Mouse (Mus musculus) hematopoietic stem cell, adult 5-6 weeks (primary cell): ENCODE results near the gene Rnaseh2c. TPM values are rescaled to one million over a fixed set of nuclear protein-coding genes. Genes with fewer than 3 reads are reported as not detected.
A peak's percentile ranks its signal among the peaks of the same experiment; 100 is the strongest.

Experiments
- ATAC-seq, 2 experiments: fragments of 125-278 bp in 1 of 2; replicated peaks in 1 of 2; 2 replicates each; pipeline ENCODE4 v1.8.0; 2016 to 2017; ENCODE audit warnings: inconsistent platforms in 2 of 2, mild to moderate bottlenecking in 2 of 2, moderate number of reproducible peaks in 2 of 2, low read depth in 1 of 2, moderate TSS enrichment in 1 of 2; ENCODE audit not compliant: low FRiP score in 2 of 2, poor library complexity in 2 of 2, severe bottlenecking in 2 of 2, insufficient read depth in 1 of 2, low TSS enrichment in 1 of 2
- total RNA-seq: library from RNA; stranded (forward); fragments of 172-1452, 232-1000 nt; gene quantifications from 2 replicates; pipeline ENCODE4 v1.2.3, GENCODE M21; 2017

Rnaseh2c gene
- total RNA-seq, 1 experiment from 2014 or later: 47.9 TPM

DNA sequence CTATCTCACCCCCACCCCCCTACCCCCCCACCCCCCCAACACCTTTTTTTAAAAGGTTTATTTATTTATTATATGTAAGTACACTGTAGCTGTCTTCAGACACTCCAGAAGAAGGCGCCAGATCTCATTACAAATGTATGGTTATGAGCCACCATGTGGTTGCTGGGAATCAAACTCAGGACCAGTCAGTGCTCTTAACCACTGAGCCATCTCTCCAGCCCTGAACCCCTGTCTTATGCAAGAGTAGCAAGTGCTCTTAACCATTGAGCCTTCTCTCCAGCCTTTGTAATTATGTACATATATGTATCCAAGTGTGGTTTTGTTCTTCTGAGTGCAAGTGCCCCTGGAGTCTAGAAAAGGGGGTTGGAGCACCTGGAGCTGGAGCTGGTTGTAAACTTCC is 10.3 kb downstream of the Rnaseh2c start:
- ATAC-seq: no peak

DNA sequence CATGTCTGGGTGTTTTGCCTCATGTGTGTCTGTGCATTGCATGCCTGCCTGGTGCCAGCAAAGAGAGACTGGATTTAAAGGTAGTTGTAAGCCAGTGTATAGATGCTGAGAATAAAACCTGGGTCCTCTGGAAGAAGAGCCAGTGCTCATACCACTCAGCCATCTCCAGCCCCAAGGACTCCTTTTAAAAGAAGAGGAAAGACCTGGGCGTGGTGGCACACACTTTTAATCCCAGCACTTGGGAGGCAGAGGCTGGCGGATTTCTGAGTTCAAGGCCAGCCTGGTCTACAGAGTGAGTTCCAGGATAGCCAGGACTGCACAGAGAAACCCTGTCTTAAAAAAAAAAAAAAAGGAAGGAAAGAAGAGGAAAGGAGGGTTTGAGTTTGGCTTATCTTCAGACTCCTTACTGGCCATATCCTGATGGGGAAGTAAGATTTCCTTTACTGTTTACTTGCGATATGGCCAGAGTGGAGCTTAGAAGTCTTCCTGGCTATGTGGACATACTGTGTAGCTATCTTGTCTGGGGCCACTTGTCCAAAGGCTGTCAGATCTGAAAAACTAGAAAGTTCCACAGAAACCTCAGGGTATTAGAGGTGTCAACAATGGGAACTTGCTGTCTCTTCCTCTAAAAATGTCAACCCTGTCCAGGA is 11.2 kb downstream of the Rnaseh2c start:
- 0 out of 4 replicates have a peak, but pooled peaks of 1 of the 2 experiments have one; percentile 9 for ATAC-seq

DNA sequence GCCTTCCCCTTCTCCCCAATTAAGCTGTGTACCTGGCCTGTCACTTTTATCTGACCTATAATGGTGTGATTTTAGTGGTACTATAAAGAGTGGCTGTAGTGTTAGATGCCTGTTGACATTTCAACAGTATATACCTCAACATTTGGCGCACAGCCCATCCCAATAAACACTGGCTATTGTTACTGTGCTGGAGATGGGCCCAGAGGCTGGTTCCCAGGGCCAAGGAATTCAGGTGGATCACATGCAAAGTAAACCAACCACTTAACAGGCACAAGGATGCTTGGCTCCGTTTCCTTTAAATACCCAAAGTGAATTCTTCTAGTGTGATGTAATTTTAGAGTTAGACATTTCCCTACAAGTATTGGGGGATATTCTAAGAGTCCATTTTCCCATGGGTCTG is 13.3 kb downstream of the Rnaseh2c start:
- ATAC-seq: no peak

DNA sequence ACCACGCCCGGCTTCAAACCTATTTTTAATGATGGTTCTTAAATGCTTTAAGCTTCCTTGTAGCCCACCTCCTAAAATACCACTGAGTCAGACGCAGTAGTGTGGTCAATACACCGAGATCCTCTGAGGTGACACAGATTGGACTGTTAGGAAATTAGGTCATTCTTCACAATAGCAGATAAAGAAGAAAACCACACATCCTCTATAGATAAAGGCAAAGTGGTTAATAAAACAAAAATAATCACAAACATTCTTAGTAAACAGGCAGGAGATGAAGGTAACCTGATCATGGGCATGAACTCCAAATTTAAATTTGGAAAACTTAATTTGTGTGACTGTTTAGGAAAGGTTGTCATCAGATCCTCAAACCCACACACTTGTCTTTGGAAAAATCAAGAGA is 18.3 kb downstream of the Rnaseh2c start:
- ATAC-seq: no peak

DNA sequence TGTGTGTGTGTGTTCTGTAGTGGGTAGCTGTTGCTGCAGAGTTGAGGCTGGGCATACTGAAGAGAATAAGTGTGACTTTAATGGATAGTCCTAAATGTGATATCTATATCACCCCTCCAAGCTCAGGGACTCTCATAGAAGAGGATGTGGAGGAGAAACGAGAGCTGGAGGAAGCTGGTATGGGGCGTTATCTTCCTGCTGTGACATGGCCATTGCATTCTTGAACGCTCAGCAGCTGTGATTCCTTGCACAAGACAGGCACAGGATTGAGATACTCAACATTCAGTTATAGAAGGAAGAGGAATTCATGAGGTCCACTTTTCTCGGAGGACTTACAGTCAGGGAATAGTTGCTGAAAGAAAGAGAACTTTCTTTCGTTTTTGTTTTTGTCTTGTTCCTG is 20.2 kb downstream of the Rnaseh2c start:
- no peak for ATAC-seq

DNA sequence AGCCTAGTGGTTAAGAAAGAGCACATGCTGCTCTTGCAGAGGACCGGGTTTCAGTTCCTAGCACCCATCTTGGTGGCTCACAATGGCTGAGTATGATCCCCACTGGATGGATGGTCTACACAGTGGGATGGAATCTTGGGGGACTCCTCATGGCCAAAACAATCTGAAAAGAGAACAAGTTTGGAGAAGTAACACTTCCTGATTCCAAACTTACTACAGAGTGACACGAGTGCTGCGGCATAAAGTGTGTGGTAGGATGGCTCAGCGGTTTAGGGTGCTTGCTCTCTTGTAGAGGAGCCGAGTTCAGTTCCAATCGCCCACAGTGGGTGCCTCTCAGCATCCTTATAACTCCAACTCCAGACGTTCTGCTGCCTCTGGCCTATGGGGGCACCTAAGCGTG is 23.6 kb downstream of the Rnaseh2c start:
- no peak for ATAC-seq

DNA sequence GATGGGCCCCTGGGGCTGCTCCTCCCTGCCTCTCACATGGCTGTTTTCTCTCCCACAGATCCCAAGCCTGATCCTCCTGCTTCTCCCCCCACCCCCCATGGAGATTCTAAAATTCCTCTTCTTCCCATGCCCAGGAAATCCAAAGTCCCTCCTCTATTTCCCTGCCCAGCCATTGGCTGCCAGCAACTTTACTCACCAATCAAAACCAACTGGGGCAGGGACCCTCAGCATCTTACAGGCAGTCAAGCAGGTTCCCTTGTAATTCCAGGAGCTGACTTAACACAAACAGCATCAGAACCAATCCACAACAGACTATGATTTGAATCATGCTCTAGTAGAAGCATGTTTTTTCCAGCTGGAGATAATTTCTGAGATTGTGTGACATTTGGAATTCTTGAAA is 28.2 kb downstream of the Rnaseh2c start:
- no peak for ATAC-seq

DNA sequence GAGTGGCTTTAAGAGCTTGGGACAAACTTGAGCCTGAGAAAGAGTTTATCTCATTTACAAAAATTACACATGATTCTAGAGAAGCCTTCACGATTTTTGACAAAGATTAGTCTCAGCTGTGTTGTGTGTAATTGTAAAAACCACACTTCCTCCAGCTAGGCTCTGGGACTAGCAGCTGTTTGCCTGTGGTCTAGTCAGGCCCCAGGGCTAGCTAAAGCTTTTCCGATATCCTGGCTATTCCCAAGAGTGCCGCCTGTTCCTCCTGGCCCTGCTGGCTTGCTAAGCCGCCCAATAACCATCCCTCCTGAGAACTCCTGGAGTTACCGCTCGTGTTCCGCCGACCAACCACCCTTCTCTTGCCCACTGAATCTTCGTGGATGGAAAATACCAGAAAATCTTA is 30.4 kb downstream of the Rnaseh2c start:
- no peak for ATAC-seq

DNA sequence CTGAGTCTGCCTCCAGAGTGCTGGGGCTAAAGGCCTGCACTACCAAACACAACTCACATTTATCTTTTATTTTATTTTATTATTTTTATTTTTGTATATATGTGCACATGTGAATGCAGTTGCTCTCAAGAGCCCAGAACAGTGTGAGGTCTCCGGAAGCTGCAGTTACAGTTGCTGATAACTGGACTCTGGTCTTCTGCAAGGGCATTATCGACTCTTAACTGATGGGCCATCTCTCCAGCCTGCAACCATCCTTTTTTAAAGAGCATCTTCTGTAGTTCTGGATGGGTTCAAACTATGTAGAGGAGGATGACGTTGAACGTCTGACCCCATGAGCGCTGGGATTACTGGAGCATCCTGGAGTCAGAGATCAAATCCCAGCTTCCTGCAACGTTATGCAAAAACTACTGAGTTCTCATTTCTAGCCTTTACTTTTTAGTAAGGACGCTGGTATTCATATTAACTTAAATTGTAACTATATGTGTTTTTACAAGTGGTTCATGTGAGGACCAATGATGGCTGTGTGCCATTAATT is 34.4 kb downstream of the Rnaseh2c start:
- no peak for ATAC-seq

DNA sequence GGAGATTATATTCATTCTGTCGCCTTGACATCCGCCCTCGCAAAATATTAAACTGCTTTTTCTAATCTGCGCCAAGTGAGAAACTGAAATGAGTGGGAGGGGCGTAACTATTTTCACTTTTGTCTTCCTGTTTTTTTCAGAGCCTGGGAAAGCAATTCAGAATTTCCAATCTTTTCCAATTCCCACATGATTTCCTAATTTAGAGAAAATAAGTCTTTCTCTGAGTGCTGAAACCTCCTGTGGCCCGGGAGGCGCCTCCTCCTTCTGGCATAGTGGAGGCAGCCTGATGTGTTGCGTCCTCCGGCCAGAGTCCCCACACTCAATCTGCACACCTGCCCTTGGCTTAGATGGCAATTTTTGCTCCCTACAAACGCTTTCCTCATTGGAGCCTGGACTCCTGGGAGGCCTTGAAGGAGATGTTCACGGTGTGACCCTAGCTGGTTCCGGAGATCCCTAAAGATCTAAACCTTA is 34.9 kb downstream of the Rnaseh2c start:
- ATAC-seq: peak in 1 of 2 experiments; percentile 16; a peak in 1 of 4 replicates

DNA sequence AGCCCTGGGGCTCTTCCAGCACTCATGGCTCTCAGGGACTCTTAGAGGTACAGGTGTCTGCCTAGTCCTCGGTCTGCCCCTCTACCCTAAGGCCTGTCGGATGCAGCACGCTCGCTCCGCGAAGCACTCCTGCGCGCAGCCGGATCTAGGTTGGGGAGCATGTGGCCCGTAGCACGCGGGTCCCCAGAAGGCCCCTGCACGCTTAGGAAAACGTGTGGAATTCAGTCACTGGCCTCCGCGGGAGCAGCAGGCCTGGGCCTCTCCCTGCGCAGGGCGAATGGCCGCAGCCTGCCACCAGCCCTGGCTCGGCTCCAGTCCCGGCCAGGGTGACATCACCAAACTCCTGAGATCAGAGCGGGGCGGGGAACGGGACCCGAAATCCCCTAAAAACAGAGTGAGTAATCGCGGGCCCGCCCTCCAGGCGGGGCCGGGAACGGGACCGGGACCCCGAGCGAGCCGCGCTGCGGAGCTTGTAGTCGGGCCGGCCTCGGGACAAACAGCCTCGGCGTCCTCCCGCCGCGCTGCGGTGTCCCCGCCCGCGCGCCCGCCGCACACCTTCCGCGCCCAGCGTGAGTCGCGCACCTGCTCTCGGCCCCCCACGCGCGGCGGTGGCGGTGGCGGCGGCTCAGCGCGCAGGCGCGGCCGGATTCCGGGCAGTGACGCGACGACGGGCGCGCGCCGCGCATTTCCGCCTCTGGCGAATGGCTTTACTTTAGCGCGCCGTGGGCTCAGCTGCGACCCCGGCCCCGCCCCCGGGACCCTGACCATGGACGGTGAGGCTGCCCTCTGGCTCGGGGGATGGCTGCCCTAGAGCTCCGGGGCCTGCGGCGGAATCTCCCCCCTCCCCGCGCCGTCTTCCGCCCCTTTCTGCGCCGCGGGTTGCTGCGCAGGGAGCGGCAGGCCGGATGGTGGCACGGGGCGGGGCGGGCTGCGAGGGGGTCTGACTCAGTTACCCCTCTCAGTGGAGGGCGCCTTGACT is 35.7 kb downstream of the Rnaseh2c start, which contains the start of gene Rela:
Rela (plus strand) TSS at position 415 of the 979 bp plus-strand sequence.
- peak; percentile 84 to 89 for ATAC-seq

DNA sequence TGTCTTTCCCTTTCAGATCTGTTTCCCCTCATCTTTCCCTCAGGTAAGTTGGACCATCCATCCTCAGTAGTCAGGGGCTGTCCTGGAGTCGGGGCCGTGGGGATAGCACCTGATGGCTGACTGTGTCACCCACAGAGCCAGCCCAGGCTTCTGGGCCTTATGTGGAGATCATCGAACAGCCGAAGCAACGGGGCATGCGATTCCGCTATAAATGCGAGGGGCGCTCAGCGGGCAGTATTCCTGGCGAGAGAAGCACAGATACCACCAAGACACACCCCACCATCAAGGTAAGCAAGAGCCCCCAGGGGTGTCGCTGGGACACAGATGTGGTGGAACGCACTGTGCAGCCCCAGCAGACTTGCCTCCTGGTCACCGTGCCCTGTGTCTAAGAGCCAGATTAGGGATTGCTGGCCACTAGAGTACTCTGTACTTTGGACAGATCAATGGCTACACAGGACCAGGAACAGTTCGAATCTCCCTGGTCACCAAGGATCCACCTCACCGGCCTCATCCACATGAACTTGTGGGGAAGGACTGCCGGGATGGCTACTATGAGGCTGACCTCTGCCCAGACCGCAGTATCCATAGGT is 36.8 kb downstream of the Rnaseh2c start:
- ATAC-seq: no peak

DNA sequence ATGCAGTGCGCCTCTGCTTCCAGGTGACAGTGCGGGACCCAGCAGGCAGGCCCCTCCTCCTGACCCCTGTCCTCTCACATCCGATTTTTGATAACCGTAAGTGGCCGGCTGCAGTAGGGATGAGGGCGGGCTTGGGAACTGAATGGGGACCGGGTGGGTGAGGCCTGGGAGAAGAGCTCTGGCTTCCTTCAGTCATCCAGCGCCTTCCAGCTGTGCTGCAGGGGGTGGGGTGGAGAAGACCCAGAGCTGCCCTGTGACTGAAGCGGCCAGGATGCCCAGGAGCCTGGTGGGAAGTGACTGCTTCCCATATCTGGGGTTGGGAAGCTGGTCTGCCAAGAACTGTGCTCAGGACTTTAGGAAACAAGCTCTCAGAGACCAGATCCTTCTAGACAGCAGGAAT is 38.7 kb downstream of the Rnaseh2c start:
- ATAC-seq: no peak

DNA sequence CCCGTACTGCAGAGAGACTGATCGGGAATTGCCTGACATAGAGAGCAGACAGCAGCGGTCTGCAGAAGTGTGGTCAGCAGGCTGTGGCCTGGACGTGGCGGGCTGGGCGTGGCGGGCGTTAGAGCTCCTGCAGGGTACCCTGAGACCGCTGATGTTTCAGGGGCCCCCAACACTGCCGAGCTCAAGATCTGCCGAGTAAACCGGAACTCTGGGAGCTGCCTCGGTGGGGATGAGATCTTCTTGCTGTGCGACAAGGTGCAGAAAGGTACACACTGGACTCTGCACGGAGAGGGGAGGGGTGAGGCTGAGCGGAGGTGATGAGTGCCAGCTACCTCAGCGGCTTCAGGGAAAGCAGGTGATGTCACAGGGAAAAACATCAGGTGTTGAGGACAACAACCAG is 39.3 kb downstream of the Rnaseh2c start:
- no peak for ATAC-seq

DNA sequence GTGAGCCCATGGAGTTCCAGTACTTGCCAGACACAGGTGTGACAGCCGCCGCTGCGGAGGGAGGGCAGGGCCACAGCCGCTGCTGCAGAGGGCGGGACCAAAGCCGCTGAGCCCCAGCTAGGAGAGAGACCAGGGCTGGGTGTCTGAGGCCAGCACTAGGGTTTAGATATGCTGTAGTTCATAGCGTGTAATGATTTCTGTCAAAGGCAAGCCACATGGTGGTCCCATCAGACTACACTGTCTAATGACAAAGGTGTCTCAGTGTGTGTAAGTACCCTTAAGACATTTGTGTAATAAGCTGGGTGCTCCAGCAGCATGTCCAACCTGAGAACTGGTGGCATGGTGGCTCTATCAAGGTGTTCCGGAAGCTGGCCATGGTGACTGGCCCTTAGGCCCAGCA is 40.0 kb downstream of the Rnaseh2c start:
- no peak for ATAC-seq

DNA sequence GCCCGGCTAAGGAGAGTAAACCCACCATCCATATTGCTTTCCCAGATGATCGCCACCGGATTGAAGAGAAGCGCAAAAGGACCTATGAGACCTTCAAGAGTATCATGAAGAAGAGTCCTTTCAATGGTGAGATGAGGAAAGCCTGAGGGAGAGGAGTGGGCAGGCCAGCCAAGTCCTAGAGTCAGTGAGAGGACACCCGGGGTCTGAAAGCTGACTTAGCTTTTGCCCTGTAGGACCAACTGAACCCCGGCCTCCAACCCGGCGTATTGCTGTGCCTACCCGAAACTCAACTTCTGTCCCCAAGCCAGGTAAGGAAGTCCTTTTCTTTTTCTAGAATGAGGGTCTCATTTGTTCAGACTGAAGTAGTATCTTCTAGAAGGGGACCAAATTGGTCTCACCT is 43.6 kb downstream of the Rnaseh2c start:
- ATAC-seq: no peak

DNA sequence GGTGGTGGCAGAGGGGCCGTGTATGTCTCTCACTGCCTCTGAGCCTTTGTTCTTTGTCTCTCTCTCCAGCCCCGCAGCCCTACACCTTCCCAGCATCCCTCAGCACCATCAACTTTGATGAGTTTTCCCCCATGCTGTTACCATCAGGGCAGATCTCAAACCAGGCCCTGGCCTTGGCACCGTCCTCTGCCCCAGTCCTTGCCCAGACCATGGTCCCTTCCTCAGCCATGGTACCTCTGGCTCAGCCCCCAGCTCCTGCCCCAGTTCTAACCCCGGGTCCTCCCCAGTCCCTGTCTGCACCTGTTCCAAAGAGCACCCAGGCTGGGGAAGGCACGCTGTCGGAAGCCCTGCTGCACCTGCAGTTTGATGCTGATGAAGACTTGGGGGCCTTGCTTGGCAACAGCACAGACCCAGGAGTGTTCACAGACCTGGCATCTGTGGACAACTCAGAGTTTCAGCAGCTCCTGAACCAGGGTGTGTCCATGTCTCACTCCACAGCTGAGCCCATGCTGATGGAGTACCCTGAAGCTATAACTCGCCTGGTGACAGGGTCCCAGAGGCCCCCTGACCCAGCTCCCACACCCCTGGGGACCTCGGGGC is 45.2 kb downstream of the Rnaseh2c start:
- ATAC-seq: no peak
